Mouse (Mus musculus) adrenal gland, adult 18-20 months (tissue): ENCODE data around the gene Wfdc10. TPM values are rescaled to one million over a fixed set of nuclear protein-coding genes. Genes with fewer than 3 reads are reported as not detected.

Experiments
- DNase-seq, 2 experiments: peaks; one replicate each; pipeline ENCODE4 v3.0.0; 2021 to 2022; ENCODE audit warnings: low spot score in 2 of 2
- total RNA-seq, 2 experiments: library from RNA; stranded (reverse); gene quantifications; 1 replicate in 1 of 2; 2 replicates in 1 of 2; pipeline ENCODE4 v1.2.3; 2021

Gene Wfdc10
- total RNA-seq, 2 experiments from 2014 or later: not detected

- DNase-seq: no peak
Observed at GRCm38 (mm10) chr2:164700959-164701358, 45.1 kb downstream of the Wfdc10 start.

GRCm38 (mm10) chr2:164701761-164702160 lies 45.9 kb downstream of the Wfdc10 start:
- no peak for DNase-seq

DNA sequence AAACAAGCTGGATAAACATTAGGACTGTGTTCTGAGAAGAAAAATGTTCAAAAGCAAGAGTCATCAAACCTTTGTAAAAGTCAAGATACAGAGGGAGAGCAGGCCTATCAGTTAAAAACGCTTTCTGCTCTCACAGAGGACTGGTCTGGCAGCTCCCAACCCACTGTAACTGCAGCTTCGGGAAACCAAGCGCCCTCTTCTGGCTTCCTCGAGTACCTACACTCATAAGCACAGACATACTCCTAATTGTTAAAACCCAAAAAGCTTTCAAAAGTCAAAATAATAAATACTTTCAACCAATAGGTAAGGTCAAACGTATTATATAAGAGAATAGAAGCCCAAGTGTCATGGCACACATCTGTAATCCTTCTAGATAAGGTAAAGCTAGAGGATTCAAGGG lies 48.4 kb downstream of the Wfdc10 start:
- DNase-seq: no peak

GRCm38 (mm10) chr2:164705328-164705727 lies 49.5 kb downstream of the Wfdc10 start:
- no peak for DNase-seq

GRCm38 (mm10) chr2:164705991-164706390 lies 50.1 kb downstream of the Wfdc10 start:
- DNase-seq: no peak

Other genes with a start within 250 kb of the Wfdc10 start
- 100 to 1,000 TPM; 133 to 150 TPM for gene Sdc4, start 212.2 kb upstream of the Wfdc10 start, total RNA-seq
- gene Sys1, start 199.1 kb upstream of the Wfdc10 start, total RNA-seq: 10 to 100 TPM; 28.7 to 33.3 TPM
- 1 to 10 TPM in 1 of 2 experiments, not detected in 1; 5.7 TPM for gene Gm20458, start 195.1 kb upstream of the Wfdc10 start, total RNA-seq
- not detected for gene Trp53tg5, start 182.3 kb upstream of the Wfdc10 start, total RNA-seq
- gene Dbndd2, start 169.9 kb upstream of the Wfdc10 start, total RNA-seq: 10 to 100 TPM in 1 of 2 experiments, 1 to 10 TPM in 1; 7.6 to 20.9 TPM
- 10 to 100 TPM; 63.3 to 93.6 TPM for gene Pigt, start 158.5 kb upstream of the Wfdc10 start, total RNA-seq
- gene Wfdc2, start 93.6 kb upstream of the Wfdc10 start, total RNA-seq: under 1 TPM in 1 of 2 experiments, not detected in 1; 0.74 TPM
- gene Spint3, start 82.6 kb upstream of the Wfdc10 start, total RNA-seq: not detected
- gene Wfdc6a, start 70.6 kb upstream of the Wfdc10 start, total RNA-seq: under 1 TPM; 0.38 to 0.40 TPM
- not detected for gene Eppin, start 62.5 kb upstream of the Wfdc10 start, total RNA-seq
- gene Wfdc6b, start 42.5 kb upstream of the Wfdc10 start, total RNA-seq: not detected
- not detected for gene Wfdc8, start 42.4 kb upstream of the Wfdc10 start, total RNA-seq
- gene Wfdc16, start 17.2 kb upstream of the Wfdc10 start, total RNA-seq: not detected
- gene Wfdc9, start 537 bp downstream of the Wfdc10 start, total RNA-seq: not detected
- not detected for gene Wfdc11, start 18.0 kb downstream of the Wfdc10 start, total RNA-seq
- gene Wfdc13, start 29.1 kb downstream of the Wfdc10 start, total RNA-seq: not detected
- not detected for gene Spint4, start 42.5 kb downstream of the Wfdc10 start, total RNA-seq
- gene Spint5, start 59.3 kb downstream of the Wfdc10 start, total RNA-seq: not detected
- gene Wfdc3, start 89.9 kb downstream of the Wfdc10 start, total RNA-seq: under 1 TPM; 0.20 to 0.45 TPM
- gene Dnttip1, start 89.9 kb downstream of the Wfdc10 start, total RNA-seq: 10 to 100 TPM; 34.0 to 35.2 TPM
- gene Ube2c, start 113.9 kb downstream of the Wfdc10 start, total RNA-seq: 1 to 10 TPM; 1.4 to 4.0 TPM
- gene Tnnc2, start 123.9 kb downstream of the Wfdc10 start, total RNA-seq: 10 to 100 TPM in 1 of 2 experiments, not detected in 1; 11.3 TPM
- 10 to 100 TPM; 25.0 to 28.4 TPM for gene Snx21, start 129.8 kb downstream of the Wfdc10 start, total RNA-seq
- gene Acot8, start 148.8 kb downstream of the Wfdc10 start, total RNA-seq: 10 to 100 TPM; 32.6 to 36.6 TPM
- gene Zswim3, start 149.1 kb downstream of the Wfdc10 start, total RNA-seq: 1 to 10 TPM; 4.2 to 5.3 TPM
- gene Zswim1, start 166.6 kb downstream of the Wfdc10 start, total RNA-seq: 10 to 100 TPM; 11.0 to 11.4 TPM
- gene Spata25, start 172.5 kb downstream of the Wfdc10 start, total RNA-seq: not detected
- gene Ctsa, start 176.8 kb downstream of the Wfdc10 start, total RNA-seq: 100 to 1,000 TPM; 103 to 106 TPM
- gene Neurl2, start 177.4 kb downstream of the Wfdc10 start, total RNA-seq: 1 to 10 TPM; 1.4 to 1.7 TPM
- gene Pltp, start 201.7 kb downstream of the Wfdc10 start, total RNA-seq: 10 to 100 TPM; 22.5 to 55.9 TPM
- gene Pcif1, start 223.3 kb downstream of the Wfdc10 start, total RNA-seq: 10 to 100 TPM; 35.1 to 48.6 TPM